18 mouse cellular contexts compared by ENCODE assay signal in genomic region chr8:19701326-19701725, GRCm38 (mm10). TPM values are rescaled to one million over a fixed set of nuclear protein-coding genes. Genes with fewer than 3 reads are reported as not detected.
DNase-seq lines count a peak whose midpoint lies in the region.
"Not testable (repeated sequence)": the region's sequence is repeated elsewhere in the genome, so short reads cannot be mapped to it uniquely, and the experiment has no call there.
"Had no signal": no experiment of that assay in that cellular context is flagged by ENCODE, and none has a peak within 500 bp of the region (broad histone marks: within the 10 kb centered on the region; RNA-seq: fewer than 3 reads in every experiment).

No protein-coding gene starts in this region.

- H3K27ac ChIP-seq in heart, embryonic 10.5 days = not testable (repeated sequence)

- not testable (repeated sequence) for H3K9me3 ChIP-seq in heart, embryonic 10.5 days

- not testable (repeated sequence) for H3K27me3 ChIP-seq in heart, embryonic 10.5 days (ENCODE audit: insufficient read depth, poor library complexity, severe bottlenecking)

- H3K4me3 ChIP-seq in heart, embryonic 10.5 days = not testable (repeated sequence)

- not testable (repeated sequence) for H3K36me3 ChIP-seq in heart, embryonic 10.5 days

- peak; percentile 54 for DNase-seq in ES-CJ7 (ENCODE audit: low read depth, low spot score)
- DNase-seq in MN1 (ENCODE audit: low spot score) = peak; percentile 28
- peak; percentile 51 for DNase-seq in R1 (ENCODE audit: low read depth, low spot score)
- peak; percentile 24 for DNase-seq in gastrocnemius, postnatal 10 days
- peak; percentile 73 for DNase-seq in heart, embryonic 10.5 days (ENCODE audit: low spot score)
- DNase-seq in mesoderm, embryonic 11.5 days (ENCODE audit: low read depth, low spot score) = peak; percentile 9

- not testable (repeated sequence) for H3K4me1 ChIP-seq in heart, embryonic 10.5 days

- 88% methylated on average over 2 of the region's 2 CpGs for WGBS in heart, embryonic 10.5 days

RNA-seq across cellular contexts. Expression of gene 4930467E23Rik, which starts 28.1 kb away (rescaled TPM):
- total RNA-seq in gastrocnemius, postnatal 10 days (2021) = under 1 TPM; 0.12 to 0.65 TPM
- polyA plus RNA-seq in heart, embryonic 10.5 days (2016; fragmentation: Nextera tagmentation; extraction: Ambion mirVana) = not detected in 2 replicates
- total RNA-seq: adrenal gland, adult 18-20 months; CH12.LX; ES-E14; forebrain, postnatal 0 days had no signal
- polyA plus RNA-seq: activated CD4-positive, CD25-positive, alpha-beta regulatory T cell, adult 4 months; embryonic facial prominence, embryonic 10.5 days; embryonic facial prominence, embryonic 12.5 days; embryonic facial prominence, embryonic 14.5 days; forebrain, embryonic 11.5 days; forebrain, embryonic 13.5 days; forebrain, embryonic 15.5 days; forebrain, postnatal 0 days; Patski had no signal

Comparison
In these comparisons a context has a peak if more than half of its experiments do, and no peak if none do; other contexts are left out.
1. DNase-seq: peak in every context shown above with its lines; median percentile 73 in heart, embryonic 10.5 days; 54 in ES-CJ7; 51 in R1; 28 in MN1; 24 in gastrocnemius, postnatal 10 days; 9 in mesoderm, embryonic 11.5 days.